23 mouse cellular contexts compared by ENCODE assay signal in the genomic region with DNA sequence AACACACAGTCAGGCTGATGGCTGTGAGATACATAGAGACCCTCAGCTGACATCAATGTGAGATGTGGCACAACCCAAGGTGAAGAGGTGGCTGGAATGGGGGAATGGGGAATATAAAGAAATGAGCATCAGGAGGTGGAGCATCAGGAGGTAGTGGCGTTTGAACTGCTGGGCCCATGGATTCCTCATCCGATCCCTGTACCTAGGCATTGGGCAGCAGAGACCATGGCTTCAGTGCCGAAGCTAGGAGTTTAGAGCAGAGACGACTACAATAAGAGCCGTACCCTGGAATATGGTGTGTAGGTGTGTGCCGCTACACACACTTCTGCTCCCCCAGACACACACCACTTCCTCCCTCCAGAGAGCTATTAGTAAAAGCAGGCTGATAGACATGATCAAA.
DNase-seq lines count a peak whose midpoint lies in the region; ATAC-seq and TF ChIP-seq lines count a peak whose summit lies in the region.
"Had no signal": no experiment of that assay in that cellular context is flagged by ENCODE, and none has a peak within 500 bp of the region (broad histone marks: within the 10 kb centered on the region; RNA-seq: fewer than 3 reads in every experiment).

No protein-coding gene starts in this region.

- no peak for TF ChIP-seq CTCF in heart, adult 2 months (IDR thresholded peaks at IDR 0.05)

- H3K4me2 ChIP-seq in midbrain, embryonic 11.5 days, result no peak overlapping the region
- H3K4me2 ChIP-seq in midbrain, embryonic 15.5 days, result no peak overlapping the region
- no peak overlapping the region for H3K4me2 ChIP-seq in hindbrain, embryonic 12.5 days (replicated peaks)
- H3K4me2 ChIP-seq: embryonic facial prominence, embryonic 13.5 days; embryonic facial prominence, embryonic 15.5 days had no signal

- H3K4me3 ChIP-seq in heart, adult 2 months, result no peak overlapping the region
- H3K4me3 ChIP-seq in midbrain, embryonic 11.5 days (ENCODE audit: low read depth, low read length), result no peak overlapping the region
- no peak overlapping the region for H3K4me3 ChIP-seq in midbrain, embryonic 15.5 days
- no peak overlapping the region for H3K4me3 ChIP-seq in hindbrain, embryonic 12.5 days
- H3K4me3 ChIP-seq: embryonic facial prominence, embryonic 13.5 days; embryonic facial prominence, embryonic 15.5 days; erythroblast, embryonic 14.5 days; forebrain, embryonic 10.5 days had no signal

- DNase-seq in heart, adult 11 months, result peak; percentile 80
- no peak for DNase-seq in heart, adult 2 months
- DNase-seq in midbrain, embryonic 11.5 days (ENCODE audit: low spot score, missing footprints), result peak; percentile 67
- peak; percentile 4 to 17 for DNase-seq in urinary bladder, postnatal 4 days (ENCODE audit: low spot score in 2 of 2)
- DNase-seq in urinary bladder, adult 18-20 months (ENCODE audit: low spot score in 2 of 2), result no peak
- DNase-seq: adrenal gland, adult 2 months; adrenal gland, postnatal 10 days; adrenal gland, postnatal 25 days; cerebellum, adult 11 months; cerebellum, adult 18-20 months; cerebellum, adult 8-10 months; cerebellum, adult 9-11 months; cerebellum, postnatal 14 days; cerebellum, postnatal 36 days; embryo, embryonic 11 days had no signal

- intact Hi-C loops in heart, adult 2 months (cut with DNase I), result no loop called here

- H3K9me3 ChIP-seq in midbrain, embryonic 11.5 days (ENCODE audit: control insufficient read depth, low read length), result no peaks in the 10 kb centered on the region
- H3K9me3 ChIP-seq in midbrain, embryonic 15.5 days, result no peaks in the 10 kb centered on the region
- no peaks in the 10 kb centered on the region for H3K9me3 ChIP-seq in hindbrain, embryonic 12.5 days (replicated peaks)
- H3K9me3 ChIP-seq: embryonic facial prominence, embryonic 13.5 days; embryonic facial prominence, embryonic 15.5 days; forebrain, embryonic 10.5 days had no signal

- ATAC-seq in midbrain, embryonic 11.5 days (ENCODE audit: low FRiP score), result no peak
- no peak for ATAC-seq in midbrain, embryonic 15.5 days (replicated peaks)
- no peak for ATAC-seq in hindbrain, embryonic 12.5 days (ENCODE audit: low FRiP score)
- ATAC-seq: forebrain, embryonic 14.5 days; forebrain, embryonic 16.5 days had no signal

- H3K27ac ChIP-seq in heart, adult 2 months, result no peak overlapping the region
- H3K27ac ChIP-seq in midbrain, embryonic 11.5 days (ENCODE audit: low read depth, low read length), result no peak overlapping the region
- H3K27ac ChIP-seq in midbrain, embryonic 15.5 days, result no peak overlapping the region
- no peak overlapping the region for H3K27ac ChIP-seq in hindbrain, embryonic 12.5 days
- H3K27ac ChIP-seq: embryonic facial prominence, embryonic 13.5 days; embryonic facial prominence, embryonic 15.5 days; forebrain, embryonic 10.5 days had no signal

- 98% methylated on average over 6 of the region's 6 CpGs for WGBS in heart, adult 2 months
- WGBS in midbrain, embryonic 11.5 days, result 91% methylated on average over 6 of the region's 6 CpGs
- 86% methylated on average over 6 of the region's 6 CpGs for WGBS in midbrain, embryonic 15.5 days
- WGBS in hindbrain, embryonic 12.5 days, result 93% methylated on average over 6 of the region's 6 CpGs

- no peaks in the 10 kb centered on the region for H3K79me2 ChIP-seq in heart, adult 2 months (replicated peaks; ENCODE audit: control insufficient read depth, insufficient read depth, low read length)

- TF ChIP-seq EP300 in heart, adult 2 months (IDR thresholded peaks at IDR 0.05; ENCODE audit: insufficient read depth, low read depth, low read length), result no peak

- H3K9ac ChIP-seq in heart, adult 2 months (ENCODE audit: low read depth, low read length), result no peak overlapping the region
- no peak overlapping the region for H3K9ac ChIP-seq in midbrain, embryonic 11.5 days (ENCODE audit: low read length)
- H3K9ac ChIP-seq in midbrain, embryonic 15.5 days, result no peak overlapping the region
- H3K9ac ChIP-seq in hindbrain, embryonic 12.5 days, result no peak overlapping the region
- H3K9ac ChIP-seq: embryonic facial prominence, embryonic 13.5 days; embryonic facial prominence, embryonic 15.5 days had no signal

- no peak for TF ChIP-seq POLR2A in heart, adult 2 months (IDR thresholded peaks at IDR 0.05; ENCODE audit: insufficient read depth, low read depth, low read length)

- no peaks in the 10 kb centered on the region for H3K36me3 ChIP-seq in heart, adult 2 months (ENCODE audit: control insufficient read depth, insufficient read depth, low read length)
- no peaks in the 10 kb centered on the region for H3K36me3 ChIP-seq in midbrain, embryonic 11.5 days (ENCODE audit: control insufficient read depth, insufficient read depth, low read length)
- H3K36me3 ChIP-seq in midbrain, embryonic 15.5 days (replicated peaks), result no peaks in the 10 kb centered on the region
- no peaks in the 10 kb centered on the region for H3K36me3 ChIP-seq in hindbrain, embryonic 12.5 days
- H3K36me3 ChIP-seq: embryonic facial prominence, embryonic 13.5 days; embryonic facial prominence, embryonic 15.5 days; forebrain, embryonic 10.5 days had no signal

- H3K27me3 ChIP-seq in heart, adult 2 months (ENCODE audit: control insufficient read depth, insufficient read depth, low read length), result no peaks in the 10 kb centered on the region
- no peaks in the 10 kb centered on the region for H3K27me3 ChIP-seq in midbrain, embryonic 11.5 days (ENCODE audit: control insufficient read depth, insufficient read depth, low read length)
- H3K27me3 ChIP-seq in midbrain, embryonic 15.5 days (replicated peaks), result no peaks in the 10 kb centered on the region
- no peaks in the 10 kb centered on the region for H3K27me3 ChIP-seq in hindbrain, embryonic 12.5 days
- H3K27me3 ChIP-seq: embryonic facial prominence, embryonic 15.5 days had no signal

- H3K4me1 ChIP-seq in heart, adult 2 months (ENCODE audit: control insufficient read depth, insufficient read depth, low read length), result no peaks in the 10 kb centered on the region
- no peaks in the 10 kb centered on the region for H3K4me1 ChIP-seq in midbrain, embryonic 11.5 days (ENCODE audit: control insufficient read depth, insufficient read depth, low read length)
- no peaks in the 10 kb centered on the region for H3K4me1 ChIP-seq in midbrain, embryonic 15.5 days
- no peaks in the 10 kb centered on the region for H3K4me1 ChIP-seq in hindbrain, embryonic 12.5 days
- H3K4me1 ChIP-seq: embryonic facial prominence, embryonic 13.5 days; embryonic facial prominence, embryonic 15.5 days; forebrain, embryonic 10.5 days had no signal

Comparison
In these comparisons a context has a peak if more than half of its experiments do, and no peak if none do; other contexts are left out.
1. DNase-seq: peak in heart, adult 11 months (single experiment), midbrain, embryonic 11.5 days (single experiment) and urinary bladder, postnatal 4 days (2 of 2); none in heart, adult 2 months (0 of 2) and urinary bladder, adult 18-20 months (0 of 2).